Mouse (Mus musculus) macrophage (primary cell): Measurements from ENCODE around the gene Tm6sf2. TPM values are rescaled to one million over a fixed set of nuclear protein-coding genes. Genes with fewer than 3 reads are reported as not detected.

Experiments
- H3K27ac ChIP-seq: fragments of 350-480 bp; formaldehyde crosslinking; 2 replicates; pipeline ENCODE4 v1.9.0; 2021
- H3K36me3 ChIP-seq: fragments of 350-480 bp; formaldehyde crosslinking; 2 replicates; pipeline ENCODE4 v1.9.0; 2021; ENCODE audit errors: inconsistent target
- H3K4me3 ChIP-seq: fragments of 350-480 bp; formaldehyde crosslinking; 2 replicates; pipeline ENCODE4 v1.9.0; 2021; ENCODE audit errors: inconsistent target
- H3K79me2 ChIP-seq: fragments of 350-480 bp; formaldehyde crosslinking; 2 replicates; pipeline ENCODE4 v1.9.0; 2021; ENCODE audit errors: inconsistent target
- WGBS: methylation state at CpG from one replicate; pipeline ENCODE4 v1.1.7; 2026; ENCODE audit warnings: inconsistent platforms; ENCODE audit not compliant: missing documents; 5-methylcytosine and 5-hydroxymethylcytosine counted together
- polyA plus RNA-seq: library from polyadenylated mRNA; stranded (reverse); fragments of 250-400 nt; gene quantifications from 3 replicates; pipeline ENCODE4 v1.2.4, GENCODE M21; 2018; ENCODE audit warnings: inconsistent platforms

The Tm6sf2 gene
- polyA plus RNA-seq, 1 experiment from 2014 or later: 0.10 TPM

GRCm38 (mm10) chr8:70081976-70082375 lies 9.3 kb downstream of the Tm6sf2 start:
- no peaks in the 10 kb centered on the region for H3K79me2 ChIP-seq
- WGBS: 100% methylated on average over 2 of the region's 2 CpGs
- no peak overlapping the region for H3K27ac ChIP-seq
- no peaks in the 10 kb centered on the region for H3K36me3 ChIP-seq
- no peak overlapping the region for H3K4me3 ChIP-seq

GRCm38 (mm10) chr8:70083285-70083684 lies 10.6 kb downstream of the Tm6sf2 start, which contains the start of gene Hapln4:
TSS of gene Hapln4 (plus strand) at chr8:70083457.
- Histone ChIP-seq H3K79me2 (no peaks in the 10 kb centered on the region), H3K36me3 (no peaks in the 10 kb centered on the region), H3K4me3 (peak within 1 kb of the TSS; percentile 5; the same call in 1 of the 2 replicates), H3K27ac (no peak within 1 kb of the TSS)
- WGBS: 3% methylated on average over 26 of the region's 26 CpGs

GRCm38 (mm10) chr8:70084191-70085065 lies 11.7 kb downstream of the Tm6sf2 start:
- Histone ChIP-seq H3K36me3 (no peaks in the 10 kb centered on the region), H3K27ac (no peak overlapping the region), H3K79me2 (no peaks in the 10 kb centered on the region), H3K4me3 (no peak overlapping the region; the same call in 1 of the 2 replicates)
- WGBS: 6% methylated on average over 60 of the region's 71 CpGs

- Histone ChIP-seq H3K79me2 (no peaks in the 10 kb centered on the region), H3K27ac (no peak overlapping the region), H3K36me3 (no peaks in the 10 kb centered on the region), H3K4me3 (no peak overlapping the region)
- 61% methylated on average over 1 of the region's 1 CpGs for WGBS
These were observed 13.4 kb downstream of the Tm6sf2 start for GRCm38 (mm10) chr8:70086151-70086550.

- Histone ChIP-seq H3K36me3 (no peaks in the 10 kb centered on the region), H3K27ac (no peak overlapping the region), H3K4me3 (no peak overlapping the region), H3K79me2 (no peaks in the 10 kb centered on the region)
- WGBS: 17% methylated on average over 7 of the region's 7 CpGs
These were observed 14.5 kb downstream of the Tm6sf2 start for GRCm38 (mm10) chr8:70087237-70087636.

- Histone ChIP-seq H3K4me3 (no peak overlapping the region), H3K36me3 (no peaks in the 10 kb centered on the region), H3K27ac (no peak overlapping the region), H3K79me2 (no peaks in the 10 kb centered on the region)
- 9% methylated on average over 56 of the region's 56 CpGs for WGBS
These were observed 15.3 kb downstream of the Tm6sf2 start for GRCm38 (mm10) chr8:70087836-70088650.

- Histone ChIP-seq H3K36me3 (no peaks in the 10 kb centered on the region), H3K79me2 (no peaks in the 10 kb centered on the region), H3K27ac (no peak overlapping the region), H3K4me3 (no peak overlapping the region)
- 57% methylated on average over 9 of the region's 9 CpGs for WGBS
These were observed 16.7 kb downstream of the Tm6sf2 start for GRCm38 (mm10) chr8:70089296-70089960.

GRCm38 (mm10) chr8:70092786-70093185 lies 20.1 kb downstream of the Tm6sf2 start:
- H3K36me3 ChIP-seq: no peaks in the 10 kb centered on the region
- no peak overlapping the region for H3K4me3 ChIP-seq
- H3K79me2 ChIP-seq: no peaks in the 10 kb centered on the region
- WGBS: 81% methylated on average over 8 of the region's 8 CpGs
- H3K27ac ChIP-seq: no peak overlapping the region

GRCm38 (mm10) chr8:70099276-70099675 lies 26.6 kb downstream of the Tm6sf2 start:
- H3K79me2 ChIP-seq: no peaks in the 10 kb centered on the region
- H3K36me3 ChIP-seq: no peaks in the 10 kb centered on the region
- H3K27ac ChIP-seq: no peak overlapping the region
- WGBS: 78% methylated on average over 8 of the region's 8 CpGs
- no peak overlapping the region for H3K4me3 ChIP-seq

- WGBS: 82% methylated on average over 8 of the region's 8 CpGs
- H3K79me2 ChIP-seq: no peaks in the 10 kb centered on the region
- no peak overlapping the region for H3K4me3 ChIP-seq
- H3K36me3 ChIP-seq: no peaks in the 10 kb centered on the region
- no peak overlapping the region for H3K27ac ChIP-seq
These were observed 27.5 kb downstream of the Tm6sf2 start for GRCm38 (mm10) chr8:70100241-70100640.

- WGBS: 9% methylated on average over 6 of the region's 6 CpGs
- Histone ChIP-seq H3K36me3 (no peaks in the 10 kb centered on the region), H3K4me3 (no peak overlapping the region), H3K79me2 (no peaks in the 10 kb centered on the region), H3K27ac (no peak overlapping the region)
These were observed 31.8 kb downstream of the Tm6sf2 start for GRCm38 (mm10) chr8:70104506-70104905.

- Histone ChIP-seq H3K27ac (no peak overlapping the region), H3K4me3 (no peak overlapping the region), H3K79me2 (no peaks in the 10 kb centered on the region), H3K36me3 (no peaks in the 10 kb centered on the region)
- 55% methylated on average over 7 of the region's 7 CpGs for WGBS
These were observed 32.2 kb downstream of the Tm6sf2 start for GRCm38 (mm10) chr8:70104922-70105321.

- Histone ChIP-seq H3K27ac (no peak overlapping the region), H3K79me2 (no peaks in the 10 kb centered on the region), H3K4me3 (no peak overlapping the region), H3K36me3 (no peaks in the 10 kb centered on the region)
- WGBS: 69% methylated on average over 2 of the region's 2 CpGs
These were observed 37.7 kb downstream of the Tm6sf2 start for GRCm38 (mm10) chr8:70110451-70110850.

GRCm38 (mm10) chr8:70111192-70111795 lies 38.6 kb downstream of the Tm6sf2 start:
- Histone ChIP-seq H3K79me2 (no peaks in the 10 kb centered on the region), H3K27ac (no peak overlapping the region), H3K36me3 (no peaks in the 10 kb centered on the region), H3K4me3 (no peak overlapping the region)
- 62% methylated on average over 23 of the region's 23 CpGs for WGBS
